Mouse (Mus musculus) brain, adult 2 months (tissue): ENCODE measurements around the gene Rad51b.

ENCODE experiments used
- DNase-seq: peaks from one replicate; pipeline ENCODE4 v3.0.0; 2011; ENCODE audit warnings: low read depth, low spot score

The Rad51b gene

DNA sequence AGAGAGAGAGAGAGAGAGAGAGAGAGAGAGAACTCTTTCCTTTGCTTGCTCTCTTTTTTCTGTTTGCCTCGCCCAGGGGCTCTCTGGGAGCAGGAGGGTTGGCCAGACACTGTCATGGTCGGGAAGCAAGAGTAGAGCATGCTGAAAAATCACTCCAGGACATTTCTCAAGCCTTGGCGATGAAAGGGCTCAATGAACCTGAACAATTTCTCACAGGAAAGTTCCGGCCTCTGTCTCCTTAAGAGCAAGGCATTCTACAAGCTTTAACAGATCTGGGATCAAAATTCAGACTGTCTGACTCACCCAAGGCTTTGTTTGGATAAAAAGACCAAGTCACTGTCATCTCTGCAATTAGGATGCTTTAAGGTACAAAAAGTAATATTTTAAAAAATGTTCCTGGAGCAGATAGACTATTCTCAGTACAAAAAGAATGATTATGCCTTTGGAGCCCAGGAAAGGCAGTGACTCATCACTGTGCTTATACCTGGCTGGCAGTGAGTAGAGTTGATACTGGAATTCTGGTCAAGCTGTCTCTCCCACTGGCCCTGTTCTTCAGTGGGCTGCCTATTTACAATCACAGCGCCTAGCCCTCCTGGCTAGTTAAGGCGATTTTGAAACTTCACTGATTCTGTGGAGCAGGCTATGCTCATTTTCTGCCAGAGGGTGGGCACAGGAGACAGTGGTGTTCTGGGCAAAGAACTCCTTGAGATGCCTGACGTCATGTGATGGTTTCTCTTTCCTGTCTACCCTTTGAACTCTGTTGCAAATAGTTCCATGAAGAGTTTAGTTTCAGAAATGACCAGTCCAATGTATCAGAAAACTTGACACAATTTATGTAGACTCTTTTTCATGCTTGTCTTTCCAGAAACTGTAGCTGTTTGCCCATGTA is 352.0 kb downstream of the Rad51b start:
- peak; percentile 64 for DNase-seq

DNA sequence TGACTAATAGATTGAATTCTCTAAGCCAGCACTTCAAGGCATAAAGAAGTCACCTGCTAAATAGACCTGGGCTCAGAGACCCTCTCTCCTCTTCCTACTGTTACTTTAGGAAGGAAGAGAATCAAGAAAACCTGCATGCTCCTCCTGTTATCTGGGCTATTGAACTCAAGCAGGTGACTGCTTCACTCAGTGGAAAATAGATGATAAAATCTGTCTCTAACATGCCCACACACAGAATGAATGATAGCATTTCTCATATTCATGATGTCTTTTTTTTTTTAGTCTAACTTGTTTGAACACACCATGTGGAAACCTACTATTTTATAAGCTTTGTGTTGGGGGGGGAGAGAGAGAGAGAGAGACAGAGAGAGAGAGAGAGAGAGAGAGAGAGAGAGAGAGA is 352.7 kb downstream of the Rad51b start:
- DNase-seq, result no peak

DNA sequence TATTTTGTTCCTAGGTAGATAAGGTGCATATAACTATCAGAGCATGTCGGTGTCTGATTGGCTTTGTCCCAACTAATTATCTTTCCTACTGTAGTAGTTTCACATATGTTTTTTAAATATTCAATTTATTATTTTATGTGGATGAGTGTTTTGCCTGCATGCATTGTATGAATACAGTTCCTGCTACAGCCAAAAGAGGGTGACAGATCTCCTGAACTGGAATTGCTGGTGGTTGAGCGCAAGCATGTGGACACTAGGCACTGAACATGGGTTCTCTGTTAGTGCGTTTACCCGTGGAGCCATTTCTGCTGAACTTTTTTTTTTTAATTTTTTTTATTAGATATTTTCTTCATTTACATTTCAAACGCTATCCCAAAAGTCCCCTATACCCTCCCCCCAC is 358.1 kb downstream of the Rad51b start:
- DNase-seq, result no peak

DNA sequence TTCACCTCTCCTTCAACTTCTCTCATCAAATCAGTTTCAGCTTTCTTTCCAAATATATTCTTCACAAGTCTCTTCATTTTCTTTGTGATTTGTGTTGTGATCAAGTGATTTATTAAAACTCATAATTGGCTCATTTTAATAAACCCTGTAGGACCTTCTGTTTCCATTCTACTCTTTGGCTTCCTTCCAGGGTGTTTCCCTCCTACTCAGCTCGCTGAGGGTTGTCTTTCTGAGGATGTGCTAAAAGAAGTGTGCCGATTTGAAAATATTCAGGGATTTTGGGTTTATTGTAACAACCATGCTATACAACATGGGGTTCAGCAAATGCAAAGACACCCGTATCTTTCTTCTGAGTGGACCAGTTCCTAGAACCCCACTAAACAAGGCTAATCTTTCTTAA is 361.8 kb downstream of the Rad51b start:
- DNase-seq, result peak; percentile 32

DNA sequence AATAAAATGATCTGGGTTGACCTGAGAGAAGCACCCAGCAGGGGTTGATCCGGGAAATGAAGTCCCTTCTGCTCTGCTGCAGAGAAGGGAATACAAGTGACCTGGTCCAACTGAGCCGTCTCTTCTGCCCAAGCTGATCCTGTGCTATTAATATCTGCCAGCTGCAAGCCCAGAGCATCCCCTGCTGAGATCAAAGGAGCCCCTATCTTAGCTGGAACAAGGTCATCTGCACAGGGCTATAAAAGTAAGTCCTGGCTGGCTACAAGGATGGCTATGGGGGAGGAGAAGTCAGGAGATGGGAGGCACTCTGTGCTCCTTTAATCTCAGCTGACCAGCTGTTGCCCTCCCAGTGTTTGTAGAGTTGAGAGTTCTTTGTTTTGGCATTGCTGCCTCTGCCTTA is 364.2 kb downstream of the Rad51b start:
- DNase-seq, result peak; percentile 65

DNA sequence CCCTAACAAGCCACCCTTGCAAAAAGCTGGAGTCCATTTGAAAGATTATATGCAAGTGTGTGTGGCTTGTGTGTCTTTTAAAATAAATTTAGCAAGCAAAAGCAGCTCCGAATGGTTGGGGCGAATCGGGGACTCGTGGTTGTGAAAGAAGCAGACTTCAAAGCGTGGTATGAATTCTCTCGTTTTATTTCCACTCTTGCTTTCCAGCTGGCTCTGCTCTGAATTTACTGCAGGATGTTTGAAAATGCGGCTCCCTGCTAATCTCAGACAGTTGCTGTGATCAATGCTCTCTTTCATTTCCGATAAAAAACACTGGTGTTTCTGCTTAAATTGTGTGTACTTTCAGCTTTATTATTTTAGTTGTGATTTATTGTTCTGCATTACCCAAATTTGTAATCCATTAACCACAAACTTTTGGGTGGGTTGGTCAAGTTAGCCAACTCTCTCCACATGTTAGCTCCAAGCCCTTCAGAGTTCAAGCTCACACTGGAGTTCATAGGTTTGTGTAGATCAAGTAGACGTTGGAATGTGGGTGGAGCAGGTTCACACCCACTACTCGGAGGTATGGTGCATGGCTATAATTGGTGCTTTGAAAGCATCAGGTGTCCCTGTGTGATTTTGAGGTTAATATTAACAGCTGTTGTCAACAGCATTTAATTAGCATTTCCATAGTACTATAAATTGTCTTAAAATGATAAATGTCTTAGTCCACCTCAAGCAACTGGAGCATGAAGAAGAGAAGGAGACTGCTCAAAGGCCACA is 366.2 kb downstream of the Rad51b start:
- DNase-seq, result peak; percentile 76

DNA sequence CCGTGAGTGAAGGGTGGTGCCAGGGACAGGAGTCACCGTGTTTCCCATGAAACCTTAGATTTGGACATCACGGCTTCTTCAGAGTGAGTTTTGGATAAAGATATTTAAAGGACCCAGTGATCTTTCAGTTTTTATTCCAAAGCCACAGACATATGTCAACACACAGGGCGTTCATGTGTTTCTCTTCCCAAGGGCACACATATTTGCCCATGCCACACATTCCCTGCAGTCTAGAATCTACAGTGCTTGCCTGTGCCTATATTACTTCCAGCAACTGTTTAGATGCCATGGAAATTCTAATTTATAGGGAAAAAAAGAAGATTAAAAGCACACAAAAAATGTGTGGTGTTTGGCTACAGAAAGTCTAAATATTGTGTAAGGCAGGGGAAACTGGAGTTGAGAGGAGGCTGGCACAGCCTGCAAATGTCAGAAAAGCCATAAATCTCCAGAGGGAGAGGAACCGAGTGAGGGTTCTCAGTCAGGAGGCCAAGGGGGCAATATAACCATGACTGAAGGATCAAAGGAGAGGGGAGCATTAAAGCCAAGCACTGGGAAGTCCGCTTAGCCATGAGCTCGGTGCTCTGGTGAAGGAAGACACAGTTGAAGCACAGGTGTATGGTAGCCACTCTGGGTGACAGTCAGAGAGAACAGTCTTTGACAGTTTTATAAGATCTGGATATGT is 367.0 kb downstream of the Rad51b start:
- no peak for DNase-seq

DNA sequence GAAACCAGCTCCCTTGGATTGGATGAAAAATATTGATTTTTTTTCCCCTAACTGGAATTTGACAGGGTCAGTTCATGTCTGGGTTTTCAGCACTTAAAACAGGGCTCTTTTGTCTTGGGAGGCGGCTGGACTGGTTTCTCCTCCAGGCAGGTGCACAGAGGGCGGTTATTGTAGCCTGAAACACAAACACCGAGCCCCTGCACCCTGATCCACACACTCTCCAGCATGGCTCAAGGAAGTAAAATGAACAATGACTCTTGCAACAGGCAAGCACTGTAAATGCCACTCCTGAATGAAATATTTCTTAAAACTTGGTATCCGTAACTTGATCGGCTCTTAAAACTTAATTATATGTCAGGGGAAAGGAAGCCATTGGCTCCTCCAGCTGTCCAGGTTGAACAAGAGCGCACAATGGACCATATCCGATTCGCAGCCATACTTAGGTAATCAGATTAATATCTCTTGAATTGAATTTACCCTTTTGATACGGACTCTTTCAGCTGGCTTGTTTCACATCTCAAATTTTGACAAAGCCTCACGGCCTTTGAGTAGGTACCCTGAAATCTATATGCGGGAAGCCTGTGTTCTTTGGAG is 377.9 kb downstream of the Rad51b start:
- no peak for DNase-seq

DNA sequence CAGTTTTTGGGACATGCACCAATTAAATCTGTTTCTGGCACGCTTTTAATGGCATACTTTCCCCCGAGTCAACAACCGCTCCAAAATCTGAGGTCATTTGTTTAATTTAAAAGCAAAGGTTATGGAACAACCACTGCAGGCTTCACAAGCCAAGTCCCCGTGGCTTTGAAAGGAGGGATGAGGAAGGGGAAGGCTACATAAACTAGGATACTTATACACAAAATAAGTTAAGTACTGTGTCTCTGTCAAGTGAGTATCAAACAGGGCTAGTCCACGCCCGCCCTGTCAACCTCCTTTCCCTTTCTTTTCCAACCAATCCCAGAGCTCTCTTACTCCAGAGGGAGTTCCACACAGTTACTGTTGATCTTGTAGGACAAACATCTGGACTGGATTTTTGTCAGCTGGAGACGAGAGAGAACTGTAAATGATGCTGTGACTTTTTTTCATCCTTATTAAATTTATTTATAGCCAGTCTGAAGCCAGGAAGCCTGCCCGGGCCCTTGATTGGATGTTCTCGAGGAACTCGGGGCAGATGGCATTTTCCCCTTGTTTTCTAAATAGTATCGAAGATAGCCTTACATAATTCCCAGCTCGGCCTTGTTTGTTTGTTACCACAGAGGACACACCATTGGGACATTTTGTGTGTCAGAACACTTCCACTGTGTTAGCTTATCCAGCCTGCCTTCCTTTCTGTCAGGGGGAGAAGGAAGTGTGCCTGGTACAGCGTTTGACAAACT is 378.5 kb downstream of the Rad51b start:
- peak; percentile 20 for DNase-seq

DNA sequence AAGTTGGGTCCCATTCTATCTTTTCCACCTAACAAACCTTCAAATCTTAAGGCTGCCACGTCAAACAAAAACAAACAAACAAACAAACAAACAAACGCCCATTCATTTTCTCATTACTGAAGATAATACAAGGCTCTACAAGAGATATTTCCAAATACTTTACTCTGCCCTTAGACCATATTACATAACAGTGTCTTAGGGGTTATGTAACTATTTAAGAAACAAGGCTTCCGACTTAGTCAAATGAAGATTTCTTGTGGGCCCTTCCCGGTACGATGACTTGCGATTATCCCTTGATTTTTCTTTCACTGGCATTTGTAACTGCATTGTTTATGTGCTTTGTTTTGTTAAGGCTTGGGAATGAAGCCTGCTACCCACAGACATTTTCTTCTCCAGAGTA is 379.2 kb downstream of the Rad51b start:
- no peak for DNase-seq

DNA sequence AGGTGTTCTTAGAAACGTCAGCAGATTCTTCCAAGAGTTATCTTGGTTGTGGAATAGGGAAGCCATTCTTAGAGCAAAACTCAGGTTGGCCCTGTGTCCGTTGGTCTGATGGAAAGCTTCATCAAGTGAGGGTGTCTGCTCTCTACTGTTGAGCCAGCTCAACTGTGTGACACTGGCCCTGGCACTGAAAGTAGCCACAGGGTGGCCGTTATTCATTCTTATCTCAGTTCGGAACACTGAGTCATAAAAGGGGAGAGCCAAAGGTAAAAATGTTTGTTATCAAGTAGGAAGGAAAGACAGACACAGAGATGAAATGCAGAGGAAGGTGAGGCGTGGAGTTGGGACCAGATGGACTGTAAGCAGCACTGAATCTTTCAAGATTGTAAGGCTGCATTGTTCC is 379.8 kb downstream of the Rad51b start:
- DNase-seq, result no peak

DNA sequence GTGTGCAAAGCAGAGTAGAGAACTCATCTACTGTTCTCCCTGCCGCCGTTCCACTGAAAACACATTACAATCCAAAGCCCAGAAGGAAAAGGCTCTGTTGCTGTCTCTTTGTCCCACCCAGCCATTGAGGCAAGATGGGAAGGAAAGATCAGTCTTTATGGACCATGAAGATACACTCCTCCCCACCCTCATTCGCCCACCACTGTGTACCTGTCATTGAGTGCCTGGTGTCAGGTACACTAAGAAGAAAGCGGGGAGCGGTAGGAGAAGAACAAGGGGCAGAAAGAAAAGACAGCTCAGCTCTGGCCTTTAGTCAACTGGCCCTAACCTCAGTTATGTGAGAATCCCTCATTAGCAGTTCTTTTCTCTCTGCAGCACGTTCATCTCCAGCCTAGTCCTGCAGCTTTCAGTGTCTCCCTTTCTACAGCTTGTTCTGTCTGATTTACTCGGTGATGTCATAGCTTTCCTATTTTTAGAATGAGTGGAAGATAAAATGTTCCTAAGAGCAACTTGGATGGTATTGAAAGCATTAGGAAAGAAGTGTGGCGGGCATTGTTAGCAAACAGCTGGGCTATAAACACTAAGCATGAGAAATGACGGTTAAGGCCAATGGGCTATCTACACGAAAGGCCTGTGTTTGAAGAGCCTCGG is 382.3 kb downstream of the Rad51b start:
- peak; percentile 35 for DNase-seq

DNA sequence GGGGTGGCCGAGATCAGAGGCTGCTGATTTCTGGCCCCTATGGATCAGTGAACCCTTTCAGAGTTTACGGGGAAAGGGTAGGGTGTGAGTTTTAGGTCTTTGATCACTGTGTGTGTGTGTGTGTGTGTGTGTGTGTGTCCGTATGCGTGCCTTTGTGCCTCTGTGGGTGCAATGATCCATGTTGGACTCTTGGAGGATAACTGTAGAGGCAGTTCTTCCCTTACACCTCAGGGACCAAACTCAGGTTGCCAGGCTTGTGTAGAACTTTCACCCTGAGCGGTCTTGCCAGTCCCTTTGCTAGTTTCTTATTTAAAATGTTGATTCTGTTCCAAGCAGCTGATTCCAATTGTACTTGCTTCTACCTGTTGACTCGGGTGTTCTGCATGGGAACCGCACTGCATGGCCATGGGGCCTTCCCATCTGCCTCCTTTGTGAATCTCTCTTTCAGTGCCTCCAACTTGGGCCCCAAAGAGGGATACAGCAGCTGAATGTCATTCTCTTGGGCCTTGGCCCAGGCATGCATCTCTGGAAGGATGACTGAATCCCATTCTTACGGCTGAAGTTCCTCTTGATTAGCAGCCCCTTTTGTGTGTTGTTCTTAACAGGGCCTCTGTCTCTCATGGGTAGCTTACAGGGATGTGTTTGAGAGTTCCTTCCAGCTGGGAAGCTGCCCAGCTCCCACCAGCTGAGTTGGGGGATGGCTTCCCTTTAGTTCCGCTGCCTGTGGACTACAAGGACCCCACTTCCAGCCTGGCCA is 383.0 kb downstream of the Rad51b start:
- DNase-seq, result peak; percentile 71

DNA sequence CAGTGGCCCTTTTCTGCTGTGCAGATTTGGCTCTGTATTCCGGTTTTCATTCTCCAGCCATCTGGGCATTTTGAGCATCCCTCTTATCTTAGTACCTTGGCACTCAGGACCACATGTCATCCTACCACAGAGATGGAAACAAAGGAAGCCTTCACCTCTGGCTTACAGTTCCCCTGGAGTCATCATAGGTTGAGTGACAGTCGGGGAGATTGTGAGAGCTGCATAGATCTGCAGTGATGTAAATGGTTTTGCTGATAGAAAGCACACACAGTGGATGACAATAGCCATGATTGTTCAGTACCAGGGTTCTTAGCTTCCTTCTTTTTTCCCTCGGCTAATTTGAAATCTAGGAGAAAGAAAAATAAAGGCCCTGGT is 383.6 kb downstream of the Rad51b start:
- DNase-seq, result no peak

DNA sequence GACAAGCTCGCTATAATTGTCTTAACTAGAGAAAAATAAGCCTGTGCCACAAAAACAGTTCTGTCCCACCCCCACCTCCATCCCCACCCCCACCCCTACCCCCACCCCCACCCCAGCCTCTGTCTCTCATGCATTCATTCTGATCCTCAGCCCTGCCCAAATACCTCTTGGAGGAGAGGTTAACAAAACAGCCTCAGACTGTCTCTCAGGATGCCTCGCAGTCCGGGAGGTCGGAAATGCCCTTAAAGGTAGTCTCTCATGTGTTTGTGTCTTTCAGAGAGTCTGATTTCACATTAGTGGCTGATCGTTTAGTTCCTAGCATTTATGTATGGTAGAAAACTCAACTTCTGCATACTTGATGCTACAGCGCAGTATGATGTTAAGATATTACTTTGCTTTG is 384.5 kb downstream of the Rad51b start:
- DNase-seq, result no peak

DNA sequence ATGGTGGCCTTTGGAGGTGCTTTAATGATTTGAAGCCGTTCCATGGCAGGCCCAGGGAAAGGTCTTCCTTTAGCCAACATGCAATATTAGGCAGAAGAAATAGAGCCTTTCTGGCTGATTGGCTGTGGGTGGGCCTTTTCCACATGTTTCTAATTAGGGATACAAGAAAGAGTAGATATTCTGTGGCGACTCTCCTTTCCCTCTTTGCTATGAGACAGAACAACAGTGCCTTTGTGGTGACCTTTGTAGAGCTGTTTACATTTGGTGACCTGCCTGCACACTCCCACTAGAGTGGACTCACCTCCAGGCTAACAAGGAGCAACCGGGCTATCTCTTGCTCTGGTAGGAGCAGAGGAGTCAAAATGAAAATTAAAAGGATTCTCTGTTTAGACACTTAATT is 386.3 kb downstream of the Rad51b start:
- DNase-seq, result no peak

DNA sequence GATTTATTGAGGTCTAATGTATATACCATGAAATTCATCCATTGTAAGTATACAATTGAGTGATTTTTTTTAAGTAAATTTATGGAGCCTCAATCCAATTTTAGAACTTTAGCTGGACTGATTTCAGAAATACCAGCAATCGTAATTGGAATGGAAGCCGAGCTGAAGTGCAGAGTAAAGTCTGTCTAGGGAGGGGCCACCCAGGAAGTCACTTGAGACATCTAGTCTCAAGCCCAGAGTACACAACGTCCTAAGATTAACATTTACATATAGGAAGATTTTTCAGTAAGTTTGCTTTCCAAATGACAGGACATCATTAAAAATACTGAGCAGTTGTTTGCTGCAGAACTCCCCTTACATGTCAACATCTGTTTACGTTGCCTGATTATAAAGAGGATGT is 386.7 kb downstream of the Rad51b start:
- DNase-seq, result no peak

DNA sequence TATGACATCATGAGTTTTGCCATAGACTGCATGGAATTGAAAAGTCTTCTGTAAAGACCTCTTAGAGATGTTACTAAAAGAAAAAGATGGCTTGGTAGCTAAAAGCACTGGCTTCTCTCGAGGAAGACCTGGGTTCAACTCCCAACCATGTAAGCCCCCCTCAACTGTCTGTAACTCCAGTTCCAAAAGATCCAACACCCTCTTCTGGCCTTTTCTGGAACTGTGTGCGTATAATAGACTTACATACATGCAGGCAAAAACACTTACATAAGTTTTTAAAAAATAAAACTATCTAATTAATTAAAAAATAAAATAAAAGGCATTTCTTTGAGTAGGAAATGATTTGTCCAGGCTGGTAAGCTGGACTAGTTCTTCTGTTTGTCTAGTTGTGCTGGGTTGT is 387.3 kb downstream of the Rad51b start:
- no peak for DNase-seq

DNA sequence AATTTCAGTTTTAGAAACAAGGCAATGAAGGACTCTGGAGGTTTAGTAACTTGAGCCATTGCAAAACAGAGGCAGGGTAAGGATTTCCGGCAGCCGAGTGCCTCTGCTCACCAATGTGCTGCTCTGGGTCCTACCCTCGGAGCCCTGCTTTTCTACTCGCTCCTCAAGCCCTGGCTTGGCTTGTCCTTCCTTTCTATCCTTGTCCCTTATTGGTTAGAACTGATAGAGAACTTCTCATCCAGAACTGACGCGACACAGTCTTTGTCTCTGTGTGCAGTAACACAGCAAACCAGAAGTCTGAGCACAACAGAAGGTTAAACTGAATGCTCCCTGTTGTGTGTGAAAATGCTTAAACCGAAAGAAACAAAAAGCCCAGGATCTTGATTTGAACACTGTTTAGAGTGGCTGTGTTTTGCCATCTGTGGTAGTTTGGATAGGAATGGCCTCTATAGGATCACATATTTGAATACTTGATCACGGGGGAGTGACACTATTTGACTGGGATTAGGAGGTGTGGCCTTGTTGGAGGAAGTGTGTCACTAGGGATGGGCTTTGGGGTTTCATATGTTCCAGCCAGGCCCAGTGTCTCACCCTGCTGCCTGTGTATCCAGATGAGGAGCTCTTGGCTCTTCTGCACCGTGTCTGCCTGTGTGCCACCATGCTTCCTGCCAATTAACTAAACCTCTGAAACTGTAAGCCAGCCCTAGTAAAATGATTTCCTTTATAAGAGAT is 389.7 kb downstream of the Rad51b start:
- DNase-seq, result no peak
